Mouse (Mus musculus): ENCODE data around the gene Plk3. TPM values are rescaled to one million over a fixed set of nuclear protein-coding genes. Genes with fewer than 3 reads are reported as not detected.

Gene Plk3
- total RNA-seq, 2 experiments from 2014 or later: 4.2 to 13.5 TPM

Small RNA genes lying within 50 kb of the gene (microRNA-seq; reads per million reads assigned to microRNA genes)
- gene Gm22398: not detected

Other genes with a start within 250 kb of the Plk3 start
- 100 to 1,000 TPM; 122 to 150 TPM for gene Urod, start 139.6 kb downstream of the Plk3 start, total RNA-seq (2021)
- 10 to 100 TPM; 24.8 to 27.0 TPM for gene Hectd3, start 138.6 kb downstream of the Plk3 start, total RNA-seq (2021)
- 10 to 100 TPM; 29.3 to 32.3 TPM for gene Eif2b3, start 114.6 kb downstream of the Plk3 start, total RNA-seq (2021)
- gene Ptch2, start 37.9 kb downstream of the Plk3 start, total RNA-seq (2021): 1 to 10 TPM; 5.1 to 7.8 TPM
- gene Btbd19, start 8.2 kb downstream of the Plk3 start, total RNA-seq (2021): 1 to 10 TPM; 6.0 to 6.4 TPM
- not detected for gene Tctex1d4, start 7.2 kb downstream of the Plk3 start, total RNA-seq (2021)
- 1,000 to 10,000 TPM; 1,173 to 1,206 TPM for gene Rps8, start 22.3 kb upstream of the Plk3 start, total RNA-seq (2021)
- gene Kif2c, start 48.7 kb upstream of the Plk3 start, total RNA-seq (2021): 1 to 10 TPM; 6.9 to 9.6 TPM
- gene Tmem53, start 118.0 kb upstream of the Plk3 start, total RNA-seq (2021): 10 to 100 TPM; 50.4 to 60.9 TPM
- 1 to 10 TPM; 1.5 to 1.8 TPM for gene Armh1, start 118.2 kb upstream of the Plk3 start, total RNA-seq (2021)